Comparison of ENCODE assay signal across 12 mouse cellular contexts in the genomic region with DNA sequence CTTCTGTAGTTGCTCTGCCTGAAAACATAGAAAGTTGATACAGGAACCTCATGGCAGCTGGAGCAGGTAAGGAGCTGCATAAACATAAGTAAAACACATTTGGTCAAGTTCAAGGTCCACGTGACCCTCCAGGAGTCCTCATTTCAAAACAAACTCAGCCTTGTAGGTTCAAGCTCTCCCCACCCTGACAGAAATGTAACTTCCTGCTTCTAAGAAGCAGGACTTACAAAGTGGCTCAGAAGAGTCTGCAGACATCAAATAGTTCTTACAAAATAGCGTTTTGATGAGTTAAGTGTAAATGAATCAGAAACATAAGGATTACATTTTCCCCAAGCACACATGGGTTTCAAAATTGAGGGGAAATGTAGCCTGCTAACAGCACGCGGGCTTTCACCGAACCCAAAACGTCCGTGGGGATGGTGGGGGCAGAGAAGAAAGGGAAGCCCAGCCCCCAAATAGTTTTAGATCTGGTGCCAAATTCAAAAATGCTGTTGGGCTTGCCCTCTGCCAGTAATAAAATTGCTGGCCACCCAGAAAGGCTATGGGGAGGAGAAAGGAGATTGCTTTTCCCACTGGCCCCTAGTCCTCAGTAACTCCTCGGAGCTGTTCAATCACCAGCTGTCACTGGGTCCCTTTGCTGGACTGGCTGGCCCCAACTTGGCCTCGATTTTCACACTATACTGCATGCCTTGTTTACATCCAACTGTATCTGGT.
DNase-seq lines count a peak whose midpoint lies in the region; ATAC-seq and TF ChIP-seq lines count a peak whose summit lies in the region.
"Had no signal": no experiment of that assay in that cellular context is flagged by ENCODE, and none has a peak within 500 bp of the region (broad histone marks: within the 10 kb centered on the region; RNA-seq: fewer than 3 reads in every experiment).

No protein-coding gene starts in this region.

- ATAC-seq in forebrain, postnatal 0 days = no peak

- H3K4me3 ChIP-seq in forebrain, embryonic 10.5 days = no peak overlapping the region
- H3K4me3 ChIP-seq in forebrain, postnatal 0 days (ENCODE audit: low read depth, low read length) = no peak overlapping the region
- H3K4me3 ChIP-seq in kidney, adult 2 months (ENCODE audit: insufficient read depth, low read depth, low read length) = no peak overlapping the region
- H3K4me3 ChIP-seq: myocyte had no signal

- no peaks in the 10 kb centered on the region for H3K9me3 ChIP-seq in forebrain, embryonic 10.5 days
- no peaks in the 10 kb centered on the region for H3K9me3 ChIP-seq in forebrain, postnatal 0 days (ENCODE audit: low read length)

- no peaks in the 10 kb centered on the region for H3K27me3 ChIP-seq in forebrain, embryonic 10.5 days (ENCODE audit: poor library complexity, severe bottlenecking)
- H3K27me3 ChIP-seq in forebrain, postnatal 0 days (ENCODE audit: insufficient read depth, low read length) = no peaks in the 10 kb centered on the region
- H3K27me3 ChIP-seq in kidney, adult 2 months (replicated peaks; ENCODE audit: control insufficient read depth, insufficient read depth, low read length) = no peaks in the 10 kb centered on the region

- no peak for TF ChIP-seq CTCF in forebrain, postnatal 0 days (IDR thresholded peaks at IDR 0.05; ENCODE audit: low read depth)
- no peak for TF ChIP-seq CTCF in kidney, adult 2 months (conservative IDR thresholded peaks at IDR 0.05; ENCODE audit: insufficient read depth, insufficient read length, low read depth, low read length)

- no peak for TF ChIP-seq POLR2A in kidney, adult 2 months (IDR thresholded peaks at IDR 0.05; ENCODE audit: low read depth, low read length)

- H3K36me3 ChIP-seq in forebrain, embryonic 10.5 days (replicated peaks) = no peaks in the 10 kb centered on the region
- no peaks in the 10 kb centered on the region for H3K36me3 ChIP-seq in forebrain, postnatal 0 days (ENCODE audit: insufficient read depth)
- no peaks in the 10 kb centered on the region for H3K36me3 ChIP-seq in kidney, adult 2 months (ENCODE audit: control insufficient read depth, insufficient read depth, low read length)

- no peak overlapping the region for H3K9ac ChIP-seq in forebrain, postnatal 0 days
- H3K9ac ChIP-seq: liver, embryonic 14.5 days had no signal

- peak overlapping the region; percentile 52 for H3K27ac ChIP-seq in forebrain, embryonic 10.5 days
- no peak overlapping the region for H3K27ac ChIP-seq in forebrain, postnatal 0 days (ENCODE audit: low read depth, low read length)
- H3K27ac ChIP-seq in kidney, adult 2 months (ENCODE audit: insufficient read depth, low read depth, low read length) = peak overlapping the region; percentile 85
- H3K27ac ChIP-seq: liver, embryonic 14.5 days had no signal

- H3K4me1 ChIP-seq in forebrain, embryonic 10.5 days = peaks cover 23% of the 10 kb centered on the region
- no peaks in the 10 kb centered on the region for H3K4me1 ChIP-seq in forebrain, postnatal 0 days (ENCODE audit: insufficient read depth)
- H3K4me1 ChIP-seq in kidney, adult 2 months (ENCODE audit: control insufficient read depth, insufficient read depth, low read length) = peaks cover 6% of the 10 kb centered on the region; the same call in 1 of the 2 replicates

- intact Hi-C loops in gastrocnemius, postnatal 14 days (cut with DNase I; ENCODE audit: low total_unique reads) = no loop called here

- 60% methylated on average over 9 of the region's 9 CpGs for WGBS in forebrain, embryonic 10.5 days
- WGBS in forebrain, postnatal 0 days = 56% methylated on average over 9 of the region's 9 CpGs
- 42% methylated on average over 9 of the region's 9 CpGs for WGBS in kidney, adult 2 months

- peak; percentile 16 for DNase-seq in forebrain, embryonic 10.5 days (ENCODE audit: extremely low spot score, low spot score)
- DNase-seq in forebrain, postnatal 0 days = no peak
- DNase-seq in kidney, adult 2 months = peak; percentile 11
- no peak for DNase-seq in kidney, adult 9 months
- peak; percentile 44 for DNase-seq in embryo, embryonic 10 days (ENCODE audit: low spot score)
- DNase-seq in kidney, postnatal 10 days = peak; percentile 11
- no peak for DNase-seq in gastrocnemius, postnatal 14 days
- DNase-seq in frontal cortex, postnatal 25 days (ENCODE audit: low spot score in 2 of 2) = no peak
- DNase-seq: adrenal gland, adult 8-10 months; cerebellum, adult 2 months had no signal

- H3K4me2 ChIP-seq in forebrain, postnatal 0 days (ENCODE audit: low read depth) = no peak overlapping the region

Comparison
In these comparisons a context has a peak if more than half of its experiments do, and no peak if none do; other contexts are left out.
1. DNase-seq: peak in forebrain, embryonic 10.5 days (single experiment), kidney, adult 2 months (single experiment), embryo, embryonic 10 days (single experiment) and kidney, postnatal 10 days (single experiment); none in forebrain, postnatal 0 days (single experiment), kidney, adult 9 months (single experiment), gastrocnemius, postnatal 14 days (single experiment) and frontal cortex, postnatal 25 days (0 of 2).